Mouse (Mus musculus) lung, embryonic 14.5 days (tissue): ENCODE data around the gene Mdm2. TPM values are rescaled to one million over a fixed set of nuclear protein-coding genes. Genes with fewer than 3 reads are reported as not detected.

Experiments used
- ATAC-seq: fragments of 200-750 bp; cut with Nextera tagmentation; 2 replicates; pipeline ENCODE4 v1.8.0; 2017; ENCODE audit warnings: mild to moderate bottlenecking, moderate TSS enrichment, moderate library complexity; ENCODE audit not compliant: insufficient read depth
- DNase-seq: peaks from one replicate; pipeline ENCODE4 v3.0.0-alpha.2; 2015
- H3K27ac ChIP-seq: fragments of 300-500 bp; sonication (generic); 2 replicates; pipeline ENCODE4 v1.5.1; 2014; ENCODE audit warnings: low read depth, mild to moderate bottlenecking, moderate library complexity
- H3K27me3 ChIP-seq: fragments of 300-500 bp; sonication (generic); 2 replicates; pipeline ENCODE4 v1.6.1; 2014; ENCODE audit warnings: low read length, control low read depth; ENCODE audit not compliant: insufficient read depth
- H3K36me3 ChIP-seq: fragments of 300-500 bp; sonication (generic); 2 replicates; pipeline ENCODE4 v1.6.1; 2014; ENCODE audit warnings: control low read depth; ENCODE audit not compliant: insufficient read depth
- H3K4me1 ChIP-seq: fragments of 300-500 bp; sonication (generic); 2 replicates; pipeline ENCODE4 v1.6.1; 2014; ENCODE audit warnings: antibody characterized with exemption, control low read depth; ENCODE audit not compliant: insufficient read depth
- H3K4me2 ChIP-seq: fragments of 300-500 bp; sonication (generic); 2 replicates; pipeline ENCODE4 v1.6.1; 2014; ENCODE audit warnings: mild to moderate bottlenecking
- H3K4me3 ChIP-seq: fragments of 300-500 bp; sonication (generic); 2 replicates; pipeline ENCODE4 v1.5.1; 2014; ENCODE audit warnings: low read depth, low read length
- H3K9ac ChIP-seq: fragments of 300-500 bp; sonication (generic); 2 replicates; pipeline ENCODE4 v1.6.1; 2014
- H3K9me3 ChIP-seq: fragments of 300-500 bp; sonication (generic); 2 replicates; pipeline ENCODE4 v1.6.1; 2016; ENCODE audit warnings: low read depth, low read length, control low read depth
- CTCF ChIP-seq: IDR thresholded peaks from 2 replicates; pipeline ENCODE4 v1.5.1; 2016; ENCODE audit warnings: antibody characterized with exemption, low read depth
- WGBS: fragments of 180-500 bp; shearing (Covaris S2); extraction: QIAGEN DNeasy Blood & Tissue Kit; methylation state at CpG from one replicate; pipeline ENCODE4 v1.1.7; 2014; 5-methylcytosine and 5-hydroxymethylcytosine counted together
- polyA plus RNA-seq: library from polyadenylated mRNA; unstranded; fragments of >200 nt; fragmentation: Nextera tagmentation; extraction: Ambion mirVana; gene quantifications from 2 replicates; pipeline ENCODE4 v1.2.1, GENCODE M21; 2014

Mdm2 gene
- polyA plus RNA-seq, 1 experiment from 2014 or later, result 50.5 TPM

GRCm38 (mm10) chr10:117703506-117703905, 7.1 kb downstream of the Mdm2 start:
- Histone ChIP-seq H3K4me3 (no peak overlapping the region), H3K4me2 (no peak overlapping the region), H3K27me3 (no peaks in the 10 kb centered on the region), H3K27ac (no peak overlapping the region), H3K4me1 (no peaks in the 10 kb centered on the region), H3K9me3 (no peaks in the 10 kb centered on the region), H3K9ac (no peak overlapping the region), H3K36me3 (peaks cover 89% of the 10 kb centered on the region)
- DNase-seq, result no peak
- TF ChIP-seq CTCF, result no peak
- 87% methylated on average over 3 of the region's 3 CpGs for WGBS
- ATAC-seq, result no peak

- H3K27me3 ChIP-seq, result no peaks in the 10 kb centered on the region
- no peak for TF ChIP-seq CTCF
- no peak overlapping the region for H3K4me2 ChIP-seq
- no peaks in the 10 kb centered on the region for H3K4me1 ChIP-seq
- no peaks in the 10 kb centered on the region for H3K9me3 ChIP-seq
- no peak for DNase-seq
- no peak overlapping the region for H3K4me3 ChIP-seq
- ATAC-seq, result no peak
- peaks cover 93% of the 10 kb centered on the region for H3K36me3 ChIP-seq
- H3K9ac ChIP-seq, result no peak overlapping the region
- 92% methylated on average over 6 of the region's 6 CpGs for WGBS
- H3K27ac ChIP-seq, result no peak overlapping the region
Observed at GRCm38 (mm10) chr10:117702024-117702833, 8.3 kb downstream of the Mdm2 start.

- ATAC-seq, result no peak
- Histone ChIP-seq H3K4me3 (no peak overlapping the region), H3K4me2 (no peak overlapping the region), H3K36me3 (peaks cover 93% of the 10 kb centered on the region), H3K9ac (no peak overlapping the region), H3K27ac (no peak overlapping the region), H3K9me3 (no peaks in the 10 kb centered on the region), H3K4me1 (no peaks in the 10 kb centered on the region), H3K27me3 (no peaks in the 10 kb centered on the region)
- WGBS, result 87% methylated on average over 6 of the region's 6 CpGs
- no peak for TF ChIP-seq CTCF
- DNase-seq, result no peak
Observed at GRCm38 (mm10) chr10:117701034-117701829, 9.3 kb downstream of the Mdm2 start.

- no peak overlapping the region for H3K4me3 ChIP-seq
- 95% methylated on average over 1 of the region's 1 CpGs for WGBS
- H3K27me3 ChIP-seq, result no peaks in the 10 kb centered on the region
- no peaks in the 10 kb centered on the region for H3K4me1 ChIP-seq
- TF ChIP-seq CTCF, result no peak
- peaks cover 96% of the 10 kb centered on the region for H3K36me3 ChIP-seq
- ATAC-seq (no peak), DNase-seq (no peak)
- no peaks in the 10 kb centered on the region for H3K9me3 ChIP-seq
- no peak overlapping the region for H3K4me2 ChIP-seq
- H3K27ac ChIP-seq, result no peak overlapping the region
- no peak overlapping the region for H3K9ac ChIP-seq
Observed at GRCm38 (mm10) chr10:117700450-117700849, 10.1 kb downstream of the Mdm2 start.

GRCm38 (mm10) chr10:117699914-117700313, 10.6 kb downstream of the Mdm2 start:
- DNase-seq, result no peak
- H3K27me3 ChIP-seq, result no peaks in the 10 kb centered on the region
- 93% methylated on average over 4 of the region's 4 CpGs for WGBS
- no peak overlapping the region for H3K27ac ChIP-seq
- H3K36me3 ChIP-seq, result peaks cover 96% of the 10 kb centered on the region
- no peak overlapping the region for H3K4me2 ChIP-seq
- H3K9ac ChIP-seq, result no peak overlapping the region
- no peaks in the 10 kb centered on the region for H3K4me1 ChIP-seq
- H3K9me3 ChIP-seq, result no peaks in the 10 kb centered on the region
- ATAC-seq, result no peak
- no peak for TF ChIP-seq CTCF
- no peak overlapping the region for H3K4me3 ChIP-seq

GRCm38 (mm10) chr10:117698313-117699138, 12.0 kb downstream of the Mdm2 start:
- Histone ChIP-seq H3K27me3 (no peaks in the 10 kb centered on the region), H3K9ac (no peak overlapping the region), H3K4me3 (no peak overlapping the region), H3K4me2 (no peak overlapping the region), H3K36me3 (peaks cover 94% of the 10 kb centered on the region), H3K9me3 (no peaks in the 10 kb centered on the region), H3K27ac (no peak overlapping the region), H3K4me1 (no peaks in the 10 kb centered on the region)
- ATAC-seq, result no peak
- no peak for DNase-seq
- no peak for TF ChIP-seq CTCF
- 95% methylated on average over 10 of the region's 10 CpGs for WGBS
